Mouse (Mus musculus) embryonic facial prominence, embryonic 15.5 days (tissue): ENCODE results near the gene Klk1. TPM values are rescaled to one million over a fixed set of nuclear protein-coding genes. Genes with fewer than 3 reads are reported as not detected.

Source experiments
- ATAC-seq: fragments of 200-750 bp; cut with Nextera tagmentation; 2 replicates; pipeline ENCODE4 v1.8.0; 2017; ENCODE audit warnings: low read depth, moderate TSS enrichment; ENCODE audit not compliant: insufficient number of reproducible peaks, low FRiP score, low TSS enrichment
- H3K27ac ChIP-seq: fragments of 300-500 bp; sonication (generic); replicated peaks from 2 replicates; pipeline ENCODE4 v1.5.1; 2015; ENCODE audit warnings: mild to moderate bottlenecking, inconsistent platforms
- H3K27me3 ChIP-seq: fragments of 300-500 bp; sonication (generic); 2 replicates; pipeline ENCODE4 v1.6.1; 2015; ENCODE audit warnings: inconsistent platforms
- H3K36me3 ChIP-seq: fragments of 300-500 bp; sonication (generic); 2 replicates; pipeline ENCODE4 v1.6.1; 2015; ENCODE audit warnings: mild to moderate bottlenecking, inconsistent platforms
- H3K4me1 ChIP-seq: fragments of 300-500 bp; sonication (generic); 2 replicates; pipeline ENCODE4 v1.6.1; 2015; ENCODE audit warnings: inconsistent platforms
- H3K4me2 ChIP-seq: fragments of 300-500 bp; sonication (generic); replicated peaks from 2 replicates; pipeline ENCODE4 v1.6.1; 2015; ENCODE audit warnings: mild to moderate bottlenecking, inconsistent platforms
- H3K4me3 ChIP-seq: fragments of 300-500 bp; sonication (generic); replicated peaks from 2 replicates; pipeline ENCODE4 v1.5.1; 2015; ENCODE audit warnings: mild to moderate bottlenecking, inconsistent platforms
- H3K9ac ChIP-seq: fragments of 300-500 bp; sonication (generic); 2 replicates; pipeline ENCODE4 v1.6.1; 2015; ENCODE audit warnings: inconsistent platforms
- H3K9me3 ChIP-seq: fragments of 300-500 bp; sonication (generic); replicated peaks from 2 replicates; pipeline ENCODE4 v1.6.1; 2016; ENCODE audit warnings: inconsistent platforms
- WGBS: fragments of 180-500 bp; shearing (Covaris S2); methylation state at CpG from one replicate; pipeline ENCODE4 v1.1.7; 2015; 5-methylcytosine and 5-hydroxymethylcytosine counted together
- polyA plus RNA-seq: library from polyadenylated mRNA; unstranded; fragments of >200 nt; fragmentation: Nextera tagmentation; extraction: Ambion mirVana; gene quantifications from 2 replicates; pipeline ENCODE4 v1.2.1, GENCODE M21; 2015

Gene Klk1
- polyA plus RNA-seq, 1 experiment from 2014 or later: not detected

- H3K4me2 ChIP-seq: no peak overlapping the region
- 61% methylated on average over 10 of the region's 10 CpGs for WGBS
- H3K4me3 ChIP-seq: no peak overlapping the region
- H3K27ac ChIP-seq: no peak overlapping the region
- no peaks in the 10 kb centered on the region for H3K9me3 ChIP-seq
- no peaks in the 10 kb centered on the region for H3K36me3 ChIP-seq
- peaks cover 11% of the 10 kb centered on the region; the same call in 1 of the 2 replicates for H3K27me3 ChIP-seq
- H3K4me1 ChIP-seq: no peaks in the 10 kb centered on the region
- no peak for ATAC-seq
- H3K9ac ChIP-seq: no peak overlapping the region
Observed at GRCm38 (mm10) chr7:44276461-44277249, 51.5 kb downstream of the Klk1 start.

- no peaks in the 10 kb centered on the region for H3K9me3 ChIP-seq
- H3K27me3 ChIP-seq: peaks cover 11% of the 10 kb centered on the region; the same call in 1 of the 2 replicates
- no peaks in the 10 kb centered on the region for H3K36me3 ChIP-seq
- no peaks in the 10 kb centered on the region for H3K4me1 ChIP-seq
- 39% methylated on average over 2 of the region's 2 CpGs for WGBS
- no peak overlapping the region for H3K9ac ChIP-seq
- no peak overlapping the region for H3K4me2 ChIP-seq
- no peak overlapping the region for H3K4me3 ChIP-seq
- H3K27ac ChIP-seq: no peak overlapping the region
- ATAC-seq: no peak
Observed at GRCm38 (mm10) chr7:44277250-44277622, 52.1 kb downstream of the Klk1 start.

Other genes with a start within 250 kb of the Klk1 start
- gene Klk1b9, start 249.3 kb upstream of the Klk1 start, polyA plus RNA-seq: not detected in 2 replicates
- not detected in 2 replicates for gene Klk1b11, start 229.5 kb upstream of the Klk1 start, polyA plus RNA-seq
- gene Klk1b26, start 213.2 kb upstream of the Klk1 start, polyA plus RNA-seq: 0.27 and 0.39 TPM in 2 replicates
- not detected in 2 replicates for gene Klk1b27, start 173.1 kb upstream of the Klk1 start, polyA plus RNA-seq
- not detected in 2 replicates for gene Klk1b21, start 123.0 kb upstream of the Klk1 start, polyA plus RNA-seq
- gene Klk1b22, start 112.7 kb upstream of the Klk1 start, polyA plus RNA-seq: not detected in 2 replicates
- not detected in 2 replicates for gene Klk1b16, start 88.6 kb upstream of the Klk1 start, polyA plus RNA-seq
- gene Klk1b24, start 37.1 kb upstream of the Klk1 start, polyA plus RNA-seq: not detected in 2 replicates
- not detected in 2 replicates for gene Klk1b3, start 27.2 kb upstream of the Klk1 start, polyA plus RNA-seq
- not detected in 2 replicates for gene Klk1b4, start 17.9 kb upstream of the Klk1 start, polyA plus RNA-seq
- gene Klk1b5, start 9.4 kb upstream of the Klk1 start, polyA plus RNA-seq: not detected in 2 replicates
- gene Gm36864, start 10.8 kb downstream of the Klk1 start, polyA plus RNA-seq: 0.24 TPM in 1 of 2 replicates, not detected in the other
- 1.1 and 1.3 TPM in 2 replicates for gene 1700028J19Rik, start 21.3 kb downstream of the Klk1 start, polyA plus RNA-seq
- gene 2410002F23Rik, start 21.4 kb downstream of the Klk1 start, polyA plus RNA-seq: 151 and 162 TPM in 2 replicates
- 0.23 and 0.30 TPM in 2 replicates for gene Acp4, start 32.0 kb downstream of the Klk1 start, polyA plus RNA-seq
- not detected in 2 replicates for gene Gm15517, start 36.1 kb downstream of the Klk1 start, polyA plus RNA-seq
- gene Clec11a, start 81.5 kb downstream of the Klk1 start, polyA plus RNA-seq: 26.1 and 28.1 TPM in 2 replicates
- gene Shank1, start 84.9 kb downstream of the Klk1 start, polyA plus RNA-seq: 3.7 and 6.1 TPM in 2 replicates
- 2.7 and 3.4 TPM in 2 replicates for gene Syt3, start 158.7 kb downstream of the Klk1 start, polyA plus RNA-seq
- gene 1700008O03Rik, start 160.5 kb downstream of the Klk1 start, polyA plus RNA-seq: 1.4 and 1.5 TPM in 2 replicates
- 1.3 TPM in 2 replicates for gene Lrrc4b, start 203.7 kb downstream of the Klk1 start, polyA plus RNA-seq
- gene Aspdh, start 240.0 kb downstream of the Klk1 start, polyA plus RNA-seq: 0.20 and 0.81 TPM in 2 replicates
- gene Josd2, start 242.6 kb downstream of the Klk1 start, polyA plus RNA-seq: 121 and 124 TPM in 2 replicates